Mouse (Mus musculus) kidney, adult 2 months (tissue): Measurements from ENCODE around the gene Supt7l.

Experiments
- CTCF ChIP-seq: fragments of 200-500 bp; conservative IDR thresholded peaks from 2 replicates; pipeline ENCODE4 v1.5.1; 2011; ENCODE audit warnings: low read depth, mild to moderate bottlenecking, control low read depth, low read length, moderate library complexity, mixed read lengths; ENCODE audit not compliant: insufficient read depth, insufficient read length
- POLR2A ChIP-seq: fragments of 200-500 bp; IDR thresholded peaks from one replicate; pipeline ENCODE4 v1.6.1; 2011; ENCODE audit warnings: low read depth, low read length, control low read depth

GRCm38 (mm10) chr5:31563496-31563895 is 35.9 kb upstream of the Supt7l start:
- peak; percentile 93 for TF ChIP-seq CTCF
- no peak for TF ChIP-seq POLR2A
